Mouse (Mus musculus) forebrain, embryonic 14.5 days (tissue): Measurements from ENCODE around the gene Kctd10. TPM values are rescaled to one million over a fixed set of nuclear protein-coding genes. Genes with fewer than 3 reads are reported as not detected.

Experiments
- ATAC-seq: fragments of 200-750 bp; cut with Nextera tagmentation; 2 replicates; pipeline ENCODE4 v1.8.0; 2017; ENCODE audit warnings: mild to moderate bottlenecking, moderate library complexity
- DNase-seq: peaks from one replicate; pipeline ENCODE4 v3.0.0-alpha.2; 2015; ENCODE audit warnings: low spot score
- H3K27ac ChIP-seq: fragments of 300-500 bp; sonication (generic); 2 replicates; pipeline ENCODE4 v1.5.1; 2014; ENCODE audit warnings: low read depth, mild to moderate bottlenecking, control low read depth, low read length, moderate library complexity
- H3K27me3 ChIP-seq: fragments of 300-500 bp; sonication (generic); replicated peaks from 2 replicates; pipeline ENCODE4 v1.6.1; 2014; ENCODE audit warnings: low read length, control low read depth, mixed read lengths; ENCODE audit not compliant: control insufficient read depth, insufficient read depth
- H3K36me3 ChIP-seq: fragments of 300-500 bp; sonication (generic); 2 replicates; pipeline ENCODE4 v1.6.1; 2014; ENCODE audit warnings: low read length, control low read depth; ENCODE audit not compliant: control insufficient read depth, insufficient read depth
- H3K4me1 ChIP-seq: fragments of 300-500 bp; sonication (generic); 2 replicates; pipeline ENCODE4 v1.6.1; 2014; ENCODE audit warnings: antibody characterized with exemption, low read length, control low read depth; ENCODE audit not compliant: control insufficient read depth, insufficient read depth
- H3K4me2 ChIP-seq: fragments of 300-500 bp; sonication (generic); 2 replicates; pipeline ENCODE4 v1.6.1; 2014; ENCODE audit warnings: mild to moderate bottlenecking, control low read depth, low read length
- H3K4me3 ChIP-seq: fragments of 300-500 bp; sonication (generic); 2 replicates; pipeline ENCODE4 v1.5.1; 2014; ENCODE audit warnings: low read depth, low read length, control low read depth
- H3K9ac ChIP-seq: fragments of 300-500 bp; sonication (generic); 2 replicates; pipeline ENCODE4 v1.6.1; 2014; ENCODE audit warnings: mild to moderate bottlenecking, low read length, control low read depth, moderate library complexity
- H3K9me3 ChIP-seq: fragments of 300-500 bp; sonication (generic); replicated peaks from 2 replicates; pipeline ENCODE4 v1.6.1; 2016; ENCODE audit warnings: low read length, control low read depth, mixed read lengths; ENCODE audit not compliant: control insufficient read depth
- WGBS: fragments of 180-500 bp; shearing (Covaris S2); extraction: QIAGEN DNeasy Blood & Tissue Kit; methylation state at CpG from one replicate; pipeline ENCODE4 v1.1.7; 2014; 5-methylcytosine and 5-hydroxymethylcytosine counted together
- polyA plus RNA-seq: library from polyadenylated mRNA; unstranded; fragments of >200 nt; fragmentation: Nextera tagmentation; extraction: Ambion mirVana; gene quantifications from 2 replicates; pipeline ENCODE4 v1.2.1, GENCODE M21; 2014

Gene Kctd10
- polyA plus RNA-seq, 1 experiment from 2014 or later: 88.4 TPM

GRCm38 (mm10) chr5:114373581-114373980 lies 6.7 kb downstream of the Kctd10 start:
- Histone ChIP-seq H3K9me3 (no peaks in the 10 kb centered on the region), H3K4me1 (peaks cover 1% of the 10 kb centered on the region; the same call in 1 of the 2 replicates), H3K9ac (no peak overlapping the region), H3K27me3 (no peaks in the 10 kb centered on the region), H3K4me3 (no peak overlapping the region), H3K4me2 (no peak overlapping the region), H3K36me3 (peaks cover 69% of the 10 kb centered on the region), H3K27ac (no peak overlapping the region)
- no peak for DNase-seq
- 89% methylated on average over 9 of the region's 9 CpGs for WGBS
- no peak for ATAC-seq

GRCm38 (mm10) chr5:114373174-114373573 lies 7.1 kb downstream of the Kctd10 start:
- H3K36me3 ChIP-seq: peaks cover 73% of the 10 kb centered on the region
- 57% methylated on average over 11 of the region's 11 CpGs for WGBS
- no peak overlapping the region for H3K27ac ChIP-seq
- no peak overlapping the region for H3K4me2 ChIP-seq
- no peaks in the 10 kb centered on the region for H3K9me3 ChIP-seq
- H3K27me3 ChIP-seq: no peaks in the 10 kb centered on the region
- H3K4me3 ChIP-seq: no peak overlapping the region
- no peak for ATAC-seq
- no peaks in the 10 kb centered on the region for H3K4me1 ChIP-seq
- no peak for DNase-seq
- no peak overlapping the region for H3K9ac ChIP-seq

- WGBS: 34% methylated on average over 11 of the region's 11 CpGs
- peaks cover 79% of the 10 kb centered on the region for H3K36me3 ChIP-seq
- no peaks in the 10 kb centered on the region for H3K9me3 ChIP-seq
- H3K4me3 ChIP-seq: no peak overlapping the region
- no peaks in the 10 kb centered on the region for H3K4me1 ChIP-seq
- no peaks in the 10 kb centered on the region for H3K27me3 ChIP-seq
- H3K4me2 ChIP-seq: no peak overlapping the region
- DNase-seq (no peak), ATAC-seq (no peak)
- H3K27ac ChIP-seq: no peak overlapping the region
- no peak overlapping the region for H3K9ac ChIP-seq
Observed at GRCm38 (mm10) chr5:114372565-114372964, 7.7 kb downstream of the Kctd10 start.

GRCm38 (mm10) chr5:114371731-114372473 lies 8.4 kb downstream of the Kctd10 start:
- no peak for ATAC-seq
- no peak overlapping the region for H3K4me3 ChIP-seq
- H3K4me1 ChIP-seq: no peaks in the 10 kb centered on the region
- no peak overlapping the region for H3K27ac ChIP-seq
- H3K36me3 ChIP-seq: peaks cover 86% of the 10 kb centered on the region
- H3K4me2 ChIP-seq: no peak overlapping the region
- no peaks in the 10 kb centered on the region for H3K27me3 ChIP-seq
- no peak for DNase-seq
- no peaks in the 10 kb centered on the region for H3K9me3 ChIP-seq
- H3K9ac ChIP-seq: no peak overlapping the region
- 86% methylated on average over 25 of the region's 25 CpGs for WGBS

- Histone ChIP-seq H3K9me3 (no peaks in the 10 kb centered on the region), H3K27me3 (no peaks in the 10 kb centered on the region), H3K4me3 (no peak overlapping the region), H3K4me2 (no peak overlapping the region), H3K4me1 (no peaks in the 10 kb centered on the region), H3K36me3 (peaks cover 92% of the 10 kb centered on the region), H3K27ac (no peak overlapping the region), H3K9ac (no peak overlapping the region)
- no peak for DNase-seq
- no peak for ATAC-seq
- WGBS: 88% methylated on average over 3 of the region's 3 CpGs
Observed at GRCm38 (mm10) chr5:114371331-114371730, 9.0 kb downstream of the Kctd10 start.

GRCm38 (mm10) chr5:114370371-114370776 lies 9.9 kb downstream of the Kctd10 start:
- Histone ChIP-seq H3K9ac (no peak overlapping the region), H3K4me3 (no peak overlapping the region), H3K27me3 (no peaks in the 10 kb centered on the region), H3K36me3 (peaks cover 97% of the 10 kb centered on the region), H3K4me1 (no peaks in the 10 kb centered on the region), H3K27ac (no peak overlapping the region), H3K4me2 (no peak overlapping the region), H3K9me3 (no peaks in the 10 kb centered on the region)
- DNase-seq (no peak), ATAC-seq (no peak)
- 83% methylated on average over 9 of the region's 9 CpGs for WGBS

- no peak overlapping the region for H3K27ac ChIP-seq
- ATAC-seq (no peak), DNase-seq (no peak)
- H3K4me3 ChIP-seq: no peak overlapping the region
- peaks cover 98% of the 10 kb centered on the region for H3K36me3 ChIP-seq
- no peaks in the 10 kb centered on the region for H3K9me3 ChIP-seq
- no peaks in the 10 kb centered on the region for H3K27me3 ChIP-seq
- H3K4me1 ChIP-seq: no peaks in the 10 kb centered on the region
- H3K4me2 ChIP-seq: no peak overlapping the region
- no peak overlapping the region for H3K9ac ChIP-seq
- WGBS: 95% methylated on average over 9 of the region's 9 CpGs
Observed at GRCm38 (mm10) chr5:114369921-114370320, 10.4 kb downstream of the Kctd10 start.

- no peak overlapping the region for H3K27ac ChIP-seq
- no peak overlapping the region for H3K9ac ChIP-seq
- H3K4me2 ChIP-seq: no peak overlapping the region
- no peak for ATAC-seq
- no peak overlapping the region for H3K4me3 ChIP-seq
- H3K36me3 ChIP-seq: peaks cover 97% of the 10 kb centered on the region
- 84% methylated on average over 16 of the region's 16 CpGs for WGBS
- DNase-seq: no peak
- H3K4me1 ChIP-seq: no peaks in the 10 kb centered on the region
- H3K9me3 ChIP-seq: no peaks in the 10 kb centered on the region
- no peaks in the 10 kb centered on the region for H3K27me3 ChIP-seq
Observed at GRCm38 (mm10) chr5:114368803-114369496, 11.4 kb downstream of the Kctd10 start.

GRCm38 (mm10) chr5:114368121-114368520 lies 12.2 kb downstream of the Kctd10 start:
- H3K9me3 ChIP-seq: no peaks in the 10 kb centered on the region
- ATAC-seq (no peak), DNase-seq (no peak)
- H3K4me3 ChIP-seq: no peak overlapping the region
- no peak overlapping the region for H3K27ac ChIP-seq
- no peak overlapping the region for H3K4me2 ChIP-seq
- H3K36me3 ChIP-seq: peaks cover 97% of the 10 kb centered on the region
- no peaks in the 10 kb centered on the region for H3K4me1 ChIP-seq
- H3K9ac ChIP-seq: no peak overlapping the region
- 93% methylated on average over 14 of the region's 14 CpGs for WGBS
- no peaks in the 10 kb centered on the region for H3K27me3 ChIP-seq
